In genomic region chr2:8676546-8676945, GRCm38 (mm10) we compare ENCODE assay signal across 8 mouse cellular contexts.
A peak's percentile ranks its signal among the peaks of the same experiment; 100 is the strongest.
DNase-seq lines count a peak whose midpoint lies in the region; ATAC-seq and TF ChIP-seq lines count a peak whose summit lies in the region.

No protein-coding gene starts in this region.

- no peak overlapping the region for H3K27ac ChIP-seq in heart, postnatal 0 days (ENCODE audit: low read depth)
- H3K27ac ChIP-seq in testis, adult 2 months (ENCODE audit: control insufficient read depth, insufficient read depth, low read depth, low read length), result no peak overlapping the region
- no peak overlapping the region for H3K27ac ChIP-seq in cortical plate, adult 2 months (ENCODE audit: insufficient read depth, low read length)
- H3K27ac ChIP-seq in limb, embryonic 11.5 days (replicated peaks; ENCODE audit: low read depth, low read length), result no peak overlapping the region

- TF ChIP-seq CTCF in heart, postnatal 0 days (IDR thresholded peaks at IDR 0.05; ENCODE audit: low read depth), result peak; percentile 55
- peak; percentile 35; the same call in 1 of the 2 replicates for TF ChIP-seq CTCF in testis, adult 2 months (IDR thresholded peaks at IDR 0.05; ENCODE audit: control insufficient read depth, insufficient read depth, insufficient replicate concordance, low read depth, low read length)
- TF ChIP-seq CTCF in cortical plate, adult 2 months (IDR thresholded peaks at IDR 0.05; ENCODE audit: extremely low read depth, insufficient read depth, low read length), result peak; percentile 49; the same call in 1 of the 2 replicates

- no peak for ATAC-seq in heart, postnatal 0 days (ENCODE audit: insufficient read depth, low read depth)
- ATAC-seq in limb, embryonic 11.5 days (ENCODE audit: insufficient number of reproducible peaks, low FRiP score, low TSS enrichment, low read depth), result no peak

- no peaks in the 10 kb centered on the region; the same call in 1 of the 2 replicates for H3K27me3 ChIP-seq in heart, postnatal 0 days (ENCODE audit: control insufficient read depth, insufficient read depth, low read length)
- no peaks in the 10 kb centered on the region for H3K27me3 ChIP-seq in testis, adult 2 months (ENCODE audit: control insufficient read depth, insufficient read depth, low read length)
- H3K27me3 ChIP-seq in limb, embryonic 11.5 days (ENCODE audit: control insufficient read depth, insufficient read depth, low read length), result no peaks in the 10 kb centered on the region

- H3K9ac ChIP-seq in heart, postnatal 0 days (replicated peaks; ENCODE audit: low read depth, low read length), result no peak overlapping the region
- H3K9ac ChIP-seq in limb, embryonic 11.5 days (ENCODE audit: low read length), result no peak overlapping the region

- 6% methylated on average over 4 of the region's 4 CpGs for WGBS in heart, postnatal 0 days
- WGBS in limb, embryonic 11.5 days, result 13% methylated on average over 4 of the region's 4 CpGs

- no peaks in the 10 kb centered on the region for H3K36me3 ChIP-seq in heart, postnatal 0 days (replicated peaks; ENCODE audit: control insufficient read depth, insufficient read depth, low read length)
- no peaks in the 10 kb centered on the region for H3K36me3 ChIP-seq in testis, adult 2 months (ENCODE audit: control insufficient read depth, insufficient read depth, low read length)
- no peaks in the 10 kb centered on the region for H3K36me3 ChIP-seq in limb, embryonic 11.5 days (ENCODE audit: control insufficient read depth, insufficient read depth, low read length)

- no peak for DNase-seq in heart, postnatal 0 days (ENCODE audit: low spot score)
- DNase-seq in heart, adult 8-10 months (ENCODE audit: low spot score), result no peak
- no peak for DNase-seq in testis, postnatal 14 days (ENCODE audit: low spot score)
- peak; percentile 61 for DNase-seq in limb, embryonic 11.5 days (ENCODE audit: low spot score)
- DNase-seq in urinary bladder, postnatal 14 days (ENCODE audit: low spot score), result peak; percentile 50
- no peak for DNase-seq in cerebellum, adult 9-10 months

- TF ChIP-seq POLR2A in testis, adult 2 months (IDR thresholded peaks at IDR 0.05; ENCODE audit: control insufficient read depth, low read depth, low read length), result no peak
- TF ChIP-seq POLR2A in cortical plate, adult 2 months (IDR thresholded peaks at IDR 0.05; ENCODE audit: extremely low read depth, insufficient read depth, low read length), result no peak

- H3K9me3 ChIP-seq in heart, postnatal 0 days (replicated peaks; ENCODE audit: control insufficient read depth, low read length), result no peaks in the 10 kb centered on the region
- H3K9me3 ChIP-seq in limb, embryonic 11.5 days (ENCODE audit: control insufficient read depth, low read length), result no peaks in the 10 kb centered on the region

- no peak overlapping the region for H3K4me3 ChIP-seq in heart, postnatal 0 days (ENCODE audit: low read depth, low read length)
- H3K4me3 ChIP-seq in testis, adult 2 months (ENCODE audit: control insufficient read depth, low read depth, low read length), result no peak overlapping the region
- H3K4me3 ChIP-seq in cortical plate, adult 2 months (ENCODE audit: insufficient read depth, low read length), result no peak overlapping the region
- H3K4me3 ChIP-seq in limb, embryonic 11.5 days (ENCODE audit: low read depth, low read length), result no peak overlapping the region

- TF ChIP-seq EP300 in heart, postnatal 0 days (IDR thresholded peaks at IDR 0.05; ENCODE audit: low read depth), result no peak

- H3K4me2 ChIP-seq in heart, postnatal 0 days (ENCODE audit: low read depth, low read length), result no peak overlapping the region
- no peak overlapping the region for H3K4me2 ChIP-seq in limb, embryonic 11.5 days (ENCODE audit: low read depth, severe bottlenecking)

- H3K4me1 ChIP-seq in heart, postnatal 0 days (ENCODE audit: control insufficient read depth, insufficient read depth), result no peaks in the 10 kb centered on the region
- no peaks in the 10 kb centered on the region for H3K4me1 ChIP-seq in testis, adult 2 months (ENCODE audit: control insufficient read depth, insufficient read depth, low read length)
- H3K4me1 ChIP-seq in cortical plate, adult 2 months (ENCODE audit: control insufficient read depth, insufficient read depth, low read length), result peaks cover 1% of the 10 kb centered on the region; the same call in 1 of the 2 replicates
- no peaks in the 10 kb centered on the region for H3K4me1 ChIP-seq in limb, embryonic 11.5 days (ENCODE audit: control insufficient read depth, insufficient read depth, low read length)

Comparison
In these comparisons a context has a peak if more than half of its experiments do, and no peak if none do; other contexts are left out.
1. DNase-seq: peak in limb, embryonic 11.5 days (single experiment) and urinary bladder, postnatal 14 days (single experiment); none in heart, postnatal 0 days (single experiment), heart, adult 8-10 months (single experiment), testis, postnatal 14 days (single experiment) and cerebellum, adult 9-10 months (single experiment).
2. Peak in every context shown above with its lines, with median percentiles within 50 percentile points of each other: CTCF ChIP-seq.